Mouse (Mus musculus) heart, embryonic 14.5 days (tissue): Measurements from ENCODE around the gene Cadm2. TPM values are rescaled to one million over a fixed set of nuclear protein-coding genes. Genes with fewer than 3 reads are reported as not detected.

Experiments
- ATAC-seq: fragments of 200-750 bp; cut with Nextera tagmentation; 2 replicates; pipeline ENCODE4 v1.8.0; 2017; ENCODE audit warnings: low read depth, moderate TSS enrichment; ENCODE audit not compliant: insufficient number of reproducible peaks, insufficient read depth, low FRiP score
- H3K27ac ChIP-seq, 2 experiments: fragments of 200-500 bp in 1 of 2; fragments of 300-500 bp in 1 of 2; sonication (generic) in 1 of 2; replicated peaks in 1 of 2; 2 replicates each; pipeline ENCODE4 v1.5.1; 2012 to 2014; ENCODE audit warnings: low read depth in 2 of 2, low read length in 2 of 2, control low read depth in 1 of 2, mild to moderate bottlenecking in 1 of 2, mixed read lengths in 1 of 2; ENCODE audit not compliant: control insufficient read depth in 1 of 2, insufficient read depth in 1 of 2
- H3K27me3 ChIP-seq: fragments of 300-500 bp; sonication (generic); 2 replicates; pipeline ENCODE4 v1.6.1; 2014; ENCODE audit warnings: mild to moderate bottlenecking, low read length, control low read depth; ENCODE audit not compliant: control insufficient read depth, insufficient read depth
- H3K36me3 ChIP-seq: fragments of 300-500 bp; sonication (generic); 2 replicates; pipeline ENCODE4 v1.6.1; 2014; ENCODE audit warnings: mild to moderate bottlenecking, control low read depth, low read length, mixed read lengths; ENCODE audit not compliant: control insufficient read depth, insufficient read depth
- H3K4me1 ChIP-seq, 2 experiments: fragments of 200-500 bp in 1 of 2; fragments of 300-500 bp in 1 of 2; sonication (generic) in 1 of 2; 2 replicates each; pipeline ENCODE4 v1.6.1; 2012 to 2014; ENCODE audit warnings: low read length in 2 of 2, control low read depth in 1 of 2, mixed read lengths in 1 of 2; ENCODE audit not compliant: control insufficient read depth in 2 of 2, insufficient read depth in 2 of 2
- H3K4me2 ChIP-seq: fragments of 300-500 bp; sonication (generic); 2 replicates; pipeline ENCODE4 v1.6.1; 2014; ENCODE audit warnings: mild to moderate bottlenecking, low read length
- H3K4me3 ChIP-seq, 2 experiments: fragments of 200-500 bp in 1 of 2; fragments of 300-500 bp in 1 of 2; sonication (generic) in 1 of 2; 2 replicates each; pipeline ENCODE4 v1.5.1; 2012 to 2014; ENCODE audit warnings: low read length in 2 of 2, mild to moderate bottlenecking in 2 of 2, control low read depth in 1 of 2, low read depth in 1 of 2, moderate library complexity in 1 of 2; ENCODE audit not compliant: control insufficient read depth in 1 of 2, insufficient read depth in 1 of 2
- H3K9ac ChIP-seq: fragments of 300-500 bp; sonication (generic); 2 replicates; pipeline ENCODE4 v1.6.1; 2014; ENCODE audit warnings: mild to moderate bottlenecking, low read length
- H3K9me3 ChIP-seq: fragments of 300-500 bp; sonication (generic); 2 replicates; pipeline ENCODE4 v1.6.1; 2016; ENCODE audit warnings: low read length, control low read depth; ENCODE audit not compliant: control insufficient read depth
- WGBS: fragments of 180-500 bp; shearing (Covaris S2); extraction: QIAGEN DNeasy Blood & Tissue Kit; methylation state at CpG from one replicate; pipeline ENCODE4 v1.1.7; 2014; 5-methylcytosine and 5-hydroxymethylcytosine counted together
- polyA plus RNA-seq: library from polyadenylated mRNA; unstranded; fragments of >200 nt; fragmentation: Nextera tagmentation; extraction: Ambion mirVana; gene quantifications from 2 replicates; pipeline ENCODE4 v1.2.1, GENCODE M21; 2014

Gene Cadm2
- polyA plus RNA-seq, 1 experiment from 2014 or later: 0.07 TPM

DNA sequence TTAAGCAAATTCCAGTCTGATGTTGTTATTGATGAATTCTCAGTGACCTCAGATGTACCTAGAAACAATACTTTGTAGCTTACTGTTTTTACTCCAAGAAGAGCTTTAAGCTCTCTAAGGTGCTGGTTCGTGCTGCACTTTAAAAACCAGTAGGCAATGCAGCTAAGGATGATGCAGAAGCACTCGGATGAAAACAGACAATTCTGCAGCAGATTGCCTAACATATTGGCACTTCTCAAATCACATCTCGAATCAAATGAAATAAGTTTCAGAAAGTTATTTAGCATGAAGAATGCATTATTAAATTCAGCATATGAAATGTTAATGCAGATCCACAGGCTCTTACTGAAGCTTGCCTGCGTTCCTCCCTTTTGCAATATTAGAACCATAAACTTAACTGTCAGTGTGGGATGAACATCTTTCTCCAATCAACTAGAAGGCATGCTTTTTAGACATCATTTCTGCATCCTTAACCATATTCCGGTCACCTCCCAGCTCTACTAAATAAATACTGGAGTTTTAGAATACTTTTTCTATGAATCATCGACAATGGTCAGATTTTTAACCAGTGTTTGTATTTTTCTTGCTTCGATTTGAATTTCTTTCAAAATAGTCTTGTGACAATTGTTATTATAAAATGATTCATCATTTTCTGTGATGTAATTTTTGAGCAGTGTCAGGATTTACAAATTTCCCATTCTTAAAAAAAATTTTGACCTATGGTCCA, 544.4 kb downstream of the Cadm2 start:
- Histone ChIP-seq H3K4me2 (no peak overlapping the region), H3K4me1 (no peaks in the 10 kb centered on the region), H3K27ac (no peak overlapping the region), H3K36me3 (no peaks in the 10 kb centered on the region), H3K27me3 (no peaks in the 10 kb centered on the region), H3K4me3 (no peak overlapping the region), H3K9me3 (no peaks in the 10 kb centered on the region), H3K9ac (no peak overlapping the region)
- ATAC-seq: no peak
- 79% methylated on average over 7 of the region's 7 CpGs for WGBS

DNA sequence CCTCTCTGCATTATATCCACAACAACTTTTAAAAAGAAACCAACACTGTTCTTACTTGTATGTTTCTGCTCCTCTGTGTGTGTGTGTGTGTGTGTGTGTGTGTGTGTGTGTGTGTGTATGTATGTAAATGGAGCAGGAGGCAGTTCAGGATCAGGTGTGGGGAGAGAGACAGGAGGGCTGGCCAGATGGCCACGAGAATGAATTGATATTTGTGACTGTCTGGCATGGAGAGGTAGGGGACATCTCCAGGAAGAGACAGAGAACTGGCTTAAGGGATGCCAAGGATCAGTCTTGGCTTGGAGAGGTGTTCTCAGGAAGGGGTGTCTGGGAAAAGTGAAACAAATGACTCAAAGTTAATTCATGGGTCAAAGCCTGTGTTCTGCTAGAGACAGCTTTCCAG, 552.2 kb downstream of the Cadm2 start:
- Histone ChIP-seq H3K9me3 (no peaks in the 10 kb centered on the region), H3K9ac (no peak overlapping the region), H3K4me1 (no peaks in the 10 kb centered on the region), H3K36me3 (no peaks in the 10 kb centered on the region), H3K4me3 (no peak overlapping the region), H3K4me2 (no peak overlapping the region), H3K27me3 (no peaks in the 10 kb centered on the region), H3K27ac (no peak overlapping the region)
- 24% methylated on average over 1 of the region's 1 CpGs for WGBS
- ATAC-seq: no peak

DNA sequence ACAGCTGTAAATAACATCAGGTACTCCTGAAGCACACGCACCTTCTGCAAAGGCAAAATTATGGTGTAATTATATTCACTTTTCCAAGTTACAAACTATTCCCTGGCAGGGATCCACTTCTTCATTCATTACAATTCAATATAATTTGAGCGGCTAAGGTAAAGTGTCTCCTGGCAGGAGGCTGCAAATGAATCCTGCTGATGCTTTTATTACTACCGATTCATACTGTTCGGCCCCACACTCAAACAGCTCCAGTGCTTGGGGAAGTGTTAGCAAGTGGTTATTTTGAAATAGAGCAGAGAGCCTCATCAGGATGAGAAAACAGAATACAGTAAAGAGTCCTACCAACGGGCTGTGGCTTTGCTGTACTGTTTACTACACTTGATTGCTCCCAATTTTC, 589.8 kb downstream of the Cadm2 start:
- H3K4me3 ChIP-seq: no peak overlapping the region
- no peaks in the 10 kb centered on the region for H3K36me3 ChIP-seq
- H3K4me2 ChIP-seq: no peak overlapping the region
- no peak for ATAC-seq
- no peaks in the 10 kb centered on the region for H3K27me3 ChIP-seq
- WGBS: 88% methylated on average over 5 of the region's 5 CpGs
- no peak overlapping the region for H3K9ac ChIP-seq
- H3K4me1 ChIP-seq: no peaks in the 10 kb centered on the region
- H3K9me3 ChIP-seq: no peaks in the 10 kb centered on the region
- no peak overlapping the region for H3K27ac ChIP-seq

- 85% methylated on average over 1 of the region's 1 CpGs for WGBS
- H3K4me3 ChIP-seq: no peak overlapping the region
- H3K4me1 ChIP-seq: no peaks in the 10 kb centered on the region
- no peak for ATAC-seq
- no peak overlapping the region for H3K9ac ChIP-seq
- H3K27me3 ChIP-seq: no peaks in the 10 kb centered on the region
- no peaks in the 10 kb centered on the region for H3K9me3 ChIP-seq
- no peaks in the 10 kb centered on the region for H3K36me3 ChIP-seq
- no peak overlapping the region for H3K27ac ChIP-seq
- no peak overlapping the region for H3K4me2 ChIP-seq
Measured at GRCm38 (mm10) chr16:67019856-67020255, 600.9 kb downstream of the Cadm2 start.

DNA sequence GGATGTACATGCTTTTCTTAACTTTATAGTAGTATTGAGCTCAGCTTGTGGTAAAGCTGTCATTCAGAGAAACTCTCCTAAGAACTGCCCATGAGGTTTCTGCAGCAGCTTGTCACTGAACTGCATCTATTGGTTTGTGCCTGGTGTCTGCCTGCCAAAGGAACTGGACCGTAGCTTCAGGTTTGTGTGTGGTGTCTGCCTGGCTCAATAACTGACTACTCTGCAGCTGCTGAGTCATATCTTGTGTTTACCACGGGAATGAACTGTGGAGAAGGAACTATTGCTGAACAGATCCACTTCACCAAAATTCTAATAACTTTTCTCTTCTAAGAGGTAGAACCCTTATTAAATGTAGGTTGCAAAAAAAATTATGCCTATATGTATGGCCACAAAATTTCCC, 603.0 kb downstream of the Cadm2 start:
- Histone ChIP-seq H3K27me3 (no peaks in the 10 kb centered on the region), H3K9ac (no peak overlapping the region), H3K27ac (no peak overlapping the region), H3K4me3 (no peak overlapping the region), H3K4me1 (no peaks in the 10 kb centered on the region), H3K9me3 (no peaks in the 10 kb centered on the region), H3K36me3 (no peaks in the 10 kb centered on the region), H3K4me2 (no peak overlapping the region)
- no peak for ATAC-seq
- WGBS: 70% methylated on average over 2 of the region's 2 CpGs

GRCm38 (mm10) chr16:67003161-67003560, 617.5 kb downstream of the Cadm2 start:
- ATAC-seq: no peak
- H3K4me3 ChIP-seq: no peak overlapping the region
- H3K27ac ChIP-seq: no peak overlapping the region
- H3K9ac ChIP-seq: no peak overlapping the region
- H3K36me3 ChIP-seq: no peaks in the 10 kb centered on the region
- H3K4me2 ChIP-seq: no peak overlapping the region
- no peaks in the 10 kb centered on the region for H3K9me3 ChIP-seq
- WGBS: 68% methylated on average over 3 of the region's 3 CpGs
- no peaks in the 10 kb centered on the region for H3K27me3 ChIP-seq
- H3K4me1 ChIP-seq: no peaks in the 10 kb centered on the region

GRCm38 (mm10) chr16:67001707-67002106, 619.0 kb downstream of the Cadm2 start:
- ATAC-seq: no peak
- H3K9ac ChIP-seq: no peak overlapping the region
- H3K4me2 ChIP-seq: no peak overlapping the region
- H3K4me3 ChIP-seq: no peak overlapping the region
- no peaks in the 10 kb centered on the region for H3K4me1 ChIP-seq
- H3K27ac ChIP-seq: no peak overlapping the region
- H3K27me3 ChIP-seq: no peaks in the 10 kb centered on the region
- no peaks in the 10 kb centered on the region for H3K9me3 ChIP-seq
- no peaks in the 10 kb centered on the region for H3K36me3 ChIP-seq
- WGBS: 46% methylated on average over 4 of the region's 4 CpGs

DNA sequence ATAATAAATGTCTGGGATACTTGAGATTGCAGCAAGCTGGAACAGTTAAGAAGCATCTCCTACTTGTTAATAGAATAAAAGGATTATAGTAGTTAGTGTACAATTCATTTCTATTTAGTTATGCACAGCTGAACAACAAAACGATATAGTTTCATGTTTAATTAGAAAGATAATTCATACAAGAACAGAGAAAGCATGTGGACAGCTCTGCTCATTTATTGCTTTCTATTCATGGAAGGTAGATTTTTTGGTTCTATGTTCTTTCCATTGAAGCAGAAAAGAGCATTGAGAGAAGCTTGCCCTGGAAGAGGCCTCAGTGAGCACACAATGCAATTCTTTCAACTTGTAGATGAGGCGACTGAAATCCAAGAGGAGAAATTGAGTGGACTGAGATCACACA, 623.2 kb downstream of the Cadm2 start:
- Histone ChIP-seq H3K36me3 (no peaks in the 10 kb centered on the region), H3K4me2 (no peak overlapping the region), H3K9me3 (no peaks in the 10 kb centered on the region), H3K9ac (no peak overlapping the region), H3K27ac (no peak overlapping the region), H3K27me3 (no peaks in the 10 kb centered on the region), H3K4me1 (no peaks in the 10 kb centered on the region), H3K4me3 (no peak overlapping the region)
- no peak for ATAC-seq
- WGBS: 71% methylated on average over 2 of the region's 2 CpGs
